In genomic region chr19:10880085-10880974, GRCm38 (mm10) we compare ENCODE assay signal across 8 mouse cellular contexts. TPM values are rescaled to one million over a fixed set of nuclear protein-coding genes. Genes with fewer than 3 reads are reported as not detected.
A peak's percentile ranks its signal among the peaks of the same experiment; 100 is the strongest.
DNase-seq lines count a peak whose midpoint lies in the region; ATAC-seq lines count a peak whose summit lies in the region.

No protein-coding gene starts in this region.

- H3K4me3 ChIP-seq in hindbrain, embryonic 16.5 days (ENCODE audit: low read length): peak overlapping the region; percentile 72
- peak overlapping the region; percentile 60 for H3K4me3 ChIP-seq in liver, embryonic 12.5 days

- H3K9ac ChIP-seq in hindbrain, embryonic 16.5 days (ENCODE audit: low read depth, low read length): peak overlapping the region; percentile 80
- peak overlapping the region; percentile 76 for H3K9ac ChIP-seq in liver, embryonic 12.5 days

- WGBS in hindbrain, embryonic 16.5 days: 46% methylated on average over 6 of the region's 7 CpGs
- WGBS in liver, embryonic 12.5 days (ENCODE audit: insufficient replicate concordance): 31% methylated on average over 6 of the region's 7 CpGs

- DNase-seq in layer of hippocampus, adult 11-12 months (ENCODE audit: low spot score): peak; percentile 65
- no peak for DNase-seq in layer of hippocampus, adult 8-10 months (ENCODE audit: low spot score in 2 of 2)
- DNase-seq in cerebellum, adult 18-20 months: peak; percentile 70 to 80
- peak; percentile 47 for DNase-seq in gastrocnemius, postnatal 10 days
- peak; percentile 70 for DNase-seq in thymus, postnatal 4 days

- ATAC-seq in hindbrain, embryonic 16.5 days: no peak
- no peak for ATAC-seq in liver, embryonic 12.5 days
- peak; percentile 94 for ATAC-seq in monocyte, adult 5-6 weeks (replicated peaks; ENCODE audit: insufficient number of reproducible peaks, low FRiP score, low TSS enrichment, poor library complexity, severe bottlenecking)

- H3K36me3 ChIP-seq in hindbrain, embryonic 16.5 days (ENCODE audit: control insufficient read depth, insufficient read depth, low read length): no peaks in the 10 kb centered on the region
- H3K36me3 ChIP-seq in liver, embryonic 12.5 days: no peaks in the 10 kb centered on the region

- 0 out of 2 replicates have a peak, but pooled peaks cover 3% of the 10 kb centered on the region for H3K9me3 ChIP-seq in hindbrain, embryonic 16.5 days (ENCODE audit: control insufficient read depth, low read length)
- H3K9me3 ChIP-seq in liver, embryonic 12.5 days (replicated peaks): no peaks in the 10 kb centered on the region

- H3K4me1 ChIP-seq in hindbrain, embryonic 16.5 days (ENCODE audit: control insufficient read depth, insufficient read depth, low read depth, low read length): peaks cover 16% of the 10 kb centered on the region
- H3K4me1 ChIP-seq in liver, embryonic 12.5 days: peaks cover 27% of the 10 kb centered on the region

- H3K27me3 ChIP-seq in hindbrain, embryonic 16.5 days (replicated peaks; ENCODE audit: control insufficient read depth, insufficient read depth, low read length): no peaks in the 10 kb centered on the region
- no peaks in the 10 kb centered on the region for H3K27me3 ChIP-seq in liver, embryonic 12.5 days (replicated peaks)

- peak overlapping the region; percentile 98 for H3K27ac ChIP-seq in hindbrain, embryonic 16.5 days (ENCODE audit: low read depth, low read length)
- no peak overlapping the region for H3K27ac ChIP-seq in liver, embryonic 12.5 days

- peak overlapping the region; percentile 92 for H3K4me2 ChIP-seq in hindbrain, embryonic 16.5 days (ENCODE audit: low read length)
- peak overlapping the region; percentile 94 for H3K4me2 ChIP-seq in liver, embryonic 12.5 days

RNA-seq across cellular contexts. Expression of gene Tmem109, which starts 1.5 kb away (rescaled TPM):
- 10 to 100 TPM; 48.5 to 57.8 (median 54.0) TPM for total RNA-seq in layer of hippocampus, adult 8-10 months (2022)
- total RNA-seq in gastrocnemius, postnatal 10 days (2021): 100 to 1,000 TPM; 208 to 212 TPM
- 50.2 and 50.7 TPM in 2 replicates for polyA plus RNA-seq in hindbrain, embryonic 16.5 days (2015; fragmentation: Nextera tagmentation; extraction: Ambion mirVana)
- polyA plus RNA-seq in liver, embryonic 12.5 days (2016; fragmentation: Nextera tagmentation; extraction: Ambion mirVana): 28.2 and 28.5 TPM in 2 replicates
- total RNA-seq in monocyte, adult 5-6 weeks (2017): 32.4 to 64.6 TPM (median 53.0 TPM) in 3 replicates

RNA-seq across cellular contexts. Expression of gene Tmem132a, which starts 10.6 kb away (rescaled TPM):
- total RNA-seq in layer of hippocampus, adult 8-10 months (2022): 100 to 1,000 TPM; 132 to 156 (median 148) TPM
- 10 to 100 TPM; 26.9 to 29.9 TPM for total RNA-seq in gastrocnemius, postnatal 10 days (2021)
- 180 and 196 TPM in 2 replicates for polyA plus RNA-seq in hindbrain, embryonic 16.5 days (2015; fragmentation: Nextera tagmentation; extraction: Ambion mirVana)
- 10.6 TPM in 2 replicates for polyA plus RNA-seq in liver, embryonic 12.5 days (2016; fragmentation: Nextera tagmentation; extraction: Ambion mirVana)
- total RNA-seq in monocyte, adult 5-6 weeks (2017): 0.58 TPM in 1 of 3 replicates, not detected in the others

RNA-seq across cellular contexts. Expression of gene Prpf19, which starts 14.7 kb away (rescaled TPM):
- 100 to 1,000 TPM; 188 to 216 (median 197) TPM for total RNA-seq in layer of hippocampus, adult 8-10 months (2022)
- 100 to 1,000 TPM; 264 to 270 TPM for total RNA-seq in gastrocnemius, postnatal 10 days (2021)
- 35.0 and 39.1 TPM in 2 replicates for polyA plus RNA-seq in hindbrain, embryonic 16.5 days (2015; fragmentation: Nextera tagmentation; extraction: Ambion mirVana)
- polyA plus RNA-seq in liver, embryonic 12.5 days (2016; fragmentation: Nextera tagmentation; extraction: Ambion mirVana): 24.1 and 25.6 TPM in 2 replicates
- 74.0 to 103 TPM (median 96.6 TPM) in 3 replicates for total RNA-seq in monocyte, adult 5-6 weeks (2017)

RNA-seq across cellular contexts. Expression of gene Zp1, which starts 40.1 kb away (rescaled TPM):
- not detected for total RNA-seq in layer of hippocampus, adult 8-10 months (2022)
- total RNA-seq in gastrocnemius, postnatal 10 days (2021): under 1 TPM in 1 of 2 experiments, not detected in 1; 0.23 TPM
- 0.79 and 0.94 TPM in 2 replicates for polyA plus RNA-seq in hindbrain, embryonic 16.5 days (2015; fragmentation: Nextera tagmentation; extraction: Ambion mirVana)
- not detected in 2 replicates for polyA plus RNA-seq in liver, embryonic 12.5 days (2016; fragmentation: Nextera tagmentation; extraction: Ambion mirVana)
- total RNA-seq in monocyte, adult 5-6 weeks (2017): not detected in 3 replicates

RNA-seq across cellular contexts. Expression of gene Slc15a3, which starts 40.8 kb away (rescaled TPM):
- 10 to 100 TPM in 2 of 4 experiments, 1 to 10 TPM in 2; 1.1 to 19.4 (median 6.8) TPM for total RNA-seq in layer of hippocampus, adult 8-10 months (2022)
- total RNA-seq in gastrocnemius, postnatal 10 days (2021): 1 to 10 TPM in 1 of 2 experiments, under 1 TPM in 1; 0.75 to 1.6 TPM
- polyA plus RNA-seq in hindbrain, embryonic 16.5 days (2015; fragmentation: Nextera tagmentation; extraction: Ambion mirVana): 0.20 and 0.33 TPM in 2 replicates
- polyA plus RNA-seq in liver, embryonic 12.5 days (2016; fragmentation: Nextera tagmentation; extraction: Ambion mirVana): 1.0 and 1.2 TPM in 2 replicates
- 23.9 to 28.8 TPM (median 26.8 TPM) in 3 replicates for total RNA-seq in monocyte, adult 5-6 weeks (2017)

Comparison
In these comparisons a context has a peak if more than half of its experiments do, and no peak if none do; other contexts are left out.
1. DNase-seq: peak in layer of hippocampus, adult 11-12 months (single experiment), cerebellum, adult 18-20 months (2 of 2), gastrocnemius, postnatal 10 days (single experiment) and thymus, postnatal 4 days (single experiment); none in layer of hippocampus, adult 8-10 months (0 of 2).
2. RNA of gene Tmem132a, which starts 10.6 kb away (total RNA-seq): 132 to 156 TPM in layer of hippocampus, adult 8-10 months and 26.9 to 29.9 TPM in gastrocnemius, postnatal 10 days; 0.58 TPM in monocyte, adult 5-6 weeks; every median in the first group is over 10 times any median in the second.